In the genomic region with DNA sequence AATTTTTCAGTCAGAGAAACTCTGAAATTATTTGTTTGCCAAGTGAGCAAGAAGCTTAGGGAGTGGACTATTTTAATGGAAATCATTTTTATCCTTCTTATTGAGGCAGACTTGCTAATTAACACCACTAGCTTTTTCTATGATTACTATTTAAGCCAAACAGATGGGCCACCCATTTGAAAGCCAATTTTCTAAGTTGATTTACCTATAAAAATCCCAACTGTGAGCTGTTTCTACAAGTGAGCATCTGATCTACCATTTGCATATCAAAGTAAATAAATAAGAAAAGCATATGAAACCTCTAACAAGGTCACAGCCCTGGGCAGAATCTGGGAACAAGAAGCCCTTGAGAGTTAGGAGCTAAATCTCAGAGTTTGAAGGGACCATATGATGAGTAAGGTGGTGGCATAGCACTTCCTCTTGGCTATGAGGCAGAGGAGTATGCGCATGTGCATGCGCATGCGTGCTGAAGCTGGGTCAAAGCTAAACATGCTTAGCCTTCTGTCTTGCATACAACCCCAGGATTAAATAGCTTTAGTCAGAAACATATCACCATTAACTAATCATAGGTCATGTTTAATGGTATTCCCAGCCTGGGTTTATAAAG, we compare ENCODE assay signal across 29 mouse cellular contexts.
A peak's percentile ranks its signal among the peaks of the same experiment; 100 is the strongest.
DNase-seq lines count a peak whose midpoint lies in the region; ATAC-seq and TF ChIP-seq lines count a peak whose summit lies in the region.
"Had no signal": no experiment of that assay in that cellular context is flagged by ENCODE, and none has a peak within 500 bp of the region (broad histone marks: within the 10 kb centered on the region; RNA-seq: fewer than 3 reads in every experiment).

No protein-coding gene starts in this region.

- no peak overlapping the region for H3K27ac ChIP-seq in forebrain, embryonic 14.5 days (ENCODE audit: low read depth, low read length)
- no peak overlapping the region for H3K27ac ChIP-seq in forebrain, embryonic 11.5 days (ENCODE audit: low read depth, low read length)
- no peak overlapping the region for H3K27ac ChIP-seq in forebrain, embryonic 16.5 days (ENCODE audit: low read length)
- H3K27ac ChIP-seq: embryonic facial prominence, embryonic 10.5 days; embryonic facial prominence, embryonic 13.5 days; gastrocnemius, adult 2 months; heart, embryonic 13.5 days; hindbrain, embryonic 14.5 days; hindbrain, postnatal 0 days had no signal

- H3K4me2 ChIP-seq in forebrain, embryonic 14.5 days (ENCODE audit: low read length) = no peak overlapping the region
- H3K4me2 ChIP-seq in forebrain, embryonic 11.5 days (ENCODE audit: low read depth, low read length, severe bottlenecking) = no peak overlapping the region
- H3K4me2 ChIP-seq in forebrain, embryonic 16.5 days (ENCODE audit: low read length) = no peak overlapping the region
- H3K4me2 ChIP-seq: embryonic facial prominence, embryonic 13.5 days; heart, embryonic 13.5 days; hindbrain, embryonic 14.5 days had no signal

- no peaks in the 10 kb centered on the region for H3K9me3 ChIP-seq in forebrain, embryonic 14.5 days (replicated peaks; ENCODE audit: control insufficient read depth, low read length)
- no peaks in the 10 kb centered on the region for H3K9me3 ChIP-seq in forebrain, embryonic 11.5 days (ENCODE audit: control insufficient read depth, low read length)
- H3K9me3 ChIP-seq in forebrain, embryonic 16.5 days (ENCODE audit: control insufficient read depth, low read length) = no peaks in the 10 kb centered on the region
- H3K9me3 ChIP-seq: embryonic facial prominence, embryonic 10.5 days; embryonic facial prominence, embryonic 13.5 days; heart, embryonic 13.5 days had no signal

- no peak overlapping the region for H3K4me3 ChIP-seq in forebrain, embryonic 14.5 days (ENCODE audit: low read depth, low read length)
- H3K4me3 ChIP-seq in forebrain, embryonic 11.5 days (ENCODE audit: low read depth, low read length) = no peak overlapping the region
- H3K4me3 ChIP-seq in forebrain, embryonic 16.5 days (replicated peaks; ENCODE audit: low read length) = no peak overlapping the region
- H3K4me3 ChIP-seq: embryonic facial prominence, embryonic 10.5 days; embryonic facial prominence, embryonic 13.5 days; erythroblast, embryonic 14.5 days; gastrocnemius, adult 2 months; heart, embryonic 13.5 days had no signal

- no peak for TF ChIP-seq CTCF in brain, embryonic 14.5 days (IDR thresholded peaks at IDR 0.05; ENCODE audit: borderline replicate concordance, extremely low read depth, insufficient read depth, insufficient read length)

- no peak for TF ChIP-seq POLR2A in brain, embryonic 14.5 days (IDR thresholded peaks at IDR 0.05; ENCODE audit: borderline replicate concordance, extremely low read depth, insufficient read depth, insufficient read length, poor library complexity, severe bottlenecking)

- no peak overlapping the region for H3K9ac ChIP-seq in forebrain, embryonic 14.5 days (ENCODE audit: low read length)
- no peak overlapping the region for H3K9ac ChIP-seq in forebrain, embryonic 11.5 days (ENCODE audit: low read length)
- H3K9ac ChIP-seq in forebrain, embryonic 16.5 days (replicated peaks; ENCODE audit: low read depth, low read length) = no peak overlapping the region
- H3K9ac ChIP-seq: embryonic facial prominence, embryonic 13.5 days; heart, embryonic 13.5 days; hindbrain, embryonic 14.5 days had no signal

- H3K36me3 ChIP-seq in forebrain, embryonic 14.5 days (ENCODE audit: control insufficient read depth, insufficient read depth, low read length) = no peaks in the 10 kb centered on the region
- no peaks in the 10 kb centered on the region for H3K36me3 ChIP-seq in forebrain, embryonic 11.5 days (ENCODE audit: control insufficient read depth, insufficient read depth, low read length)
- H3K36me3 ChIP-seq in forebrain, embryonic 16.5 days (ENCODE audit: control insufficient read depth, insufficient read depth) = no peaks in the 10 kb centered on the region
- H3K36me3 ChIP-seq: embryonic facial prominence, embryonic 10.5 days; embryonic facial prominence, embryonic 13.5 days; heart, embryonic 13.5 days had no signal

- H3K27me3 ChIP-seq in forebrain, embryonic 14.5 days (replicated peaks; ENCODE audit: control insufficient read depth, insufficient read depth, low read length) = no peaks in the 10 kb centered on the region
- H3K27me3 ChIP-seq in forebrain, embryonic 11.5 days (ENCODE audit: control insufficient read depth, insufficient read depth, low read length) = no peaks in the 10 kb centered on the region
- no peaks in the 10 kb centered on the region for H3K27me3 ChIP-seq in forebrain, embryonic 16.5 days (replicated peaks; ENCODE audit: control insufficient read depth, insufficient read depth, low read length)
- H3K27me3 ChIP-seq: embryonic facial prominence, embryonic 13.5 days; heart, embryonic 13.5 days had no signal

- 84% methylated on average over 3 of the region's 3 CpGs for WGBS in forebrain, embryonic 14.5 days
- WGBS in forebrain, embryonic 11.5 days = 94% methylated on average over 3 of the region's 3 CpGs
- WGBS in forebrain, embryonic 16.5 days = 51% methylated on average over 3 of the region's 3 CpGs

- no peaks in the 10 kb centered on the region for H3K4me1 ChIP-seq in forebrain, embryonic 14.5 days (ENCODE audit: control insufficient read depth, insufficient read depth, low read length)
- H3K4me1 ChIP-seq in forebrain, embryonic 11.5 days (replicated peaks; ENCODE audit: control insufficient read depth, insufficient read depth, low read length) = no peaks in the 10 kb centered on the region
- H3K4me1 ChIP-seq in forebrain, embryonic 16.5 days (replicated peaks; ENCODE audit: control insufficient read depth, insufficient read depth, low read length) = no peaks in the 10 kb centered on the region
- H3K4me1 ChIP-seq: embryonic facial prominence, embryonic 10.5 days; embryonic facial prominence, embryonic 13.5 days; heart, embryonic 13.5 days had no signal

- peak; percentile 68 for DNase-seq in forebrain, embryonic 14.5 days (ENCODE audit: low spot score)
- DNase-seq in forebrain, embryonic 11.5 days (ENCODE audit: low spot score) = no peak
- DNase-seq in layer of hippocampus, adult 9-11 months = peak; percentile 9
- no peak for DNase-seq in layer of hippocampus, postnatal 25 days (ENCODE audit: extremely low spot score in 1 of 2, low spot score in 1 of 2)
- DNase-seq in brain, embryonic 14.5 days (ENCODE audit: low read depth) = peak; percentile 82
- DNase-seq in cerebellum, adult 11-12 months = no peak
- no peak for DNase-seq in adrenal gland, adult (ENCODE audit: inconsistent age in 2 of 2, low spot score in 1 of 2)
- DNase-seq: adrenal gland, adult 8-10 months; adrenal gland, postnatal 25 days; cerebellum, adult 18-20 months; cerebellum, postnatal 10 days; cerebellum, postnatal 36 days; embryo, embryonic 11 days; gastrocnemius, adult 2 months; gastrocnemius, postnatal 14 days; heart, adult 18-20 months; heart, postnatal 14 days; heart, postnatal 4 days; kidney, adult 18-20 months had no signal

- peak; percentile 67; the same call in 1 of the 2 replicates for ATAC-seq in forebrain, embryonic 14.5 days
- no peak for ATAC-seq in forebrain, embryonic 11.5 days (replicated peaks; ENCODE audit: low FRiP score)
- ATAC-seq in forebrain, embryonic 16.5 days = peak; percentile 80
- ATAC-seq: CD4-positive, CD25-positive, alpha-beta regulatory T cell, adult 4 months; hindbrain, postnatal 0 days; inflammation-experienced regulatory T-cells, adult 6 months; intestine, embryonic 16.5 days had no signal

Comparison
In these comparisons a context has a peak if more than half of its experiments do, and no peak if none do; other contexts are left out.
1. DNase-seq: peak in forebrain, embryonic 14.5 days (single experiment), layer of hippocampus, adult 9-11 months (single experiment) and brain, embryonic 14.5 days (single experiment); none in forebrain, embryonic 11.5 days (single experiment), layer of hippocampus, postnatal 25 days (0 of 2), cerebellum, adult 11-12 months (single experiment) and adrenal gland, adult (0 of 2).